Mouse (Mus musculus) small intestine, adult 2 months (tissue): ENCODE measurements around the gene Cuta.

Experiments
- CTCF ChIP-seq: fragments of 200-500 bp; IDR thresholded peaks from 2 replicates; pipeline ENCODE4 v1.5.1; 2012; ENCODE audit warnings: low read depth, mild to moderate bottlenecking, control low read depth, inconsistent platforms, low read length, moderate library complexity, mixed read lengths; ENCODE audit not compliant: insufficient replicate concordance, insufficient read length; ENCODE audit errors: extremely low read depth
- POLR2A ChIP-seq: fragments of 200-500 bp; IDR thresholded peaks from 2 replicates; pipeline ENCODE4 v1.6.1; 2012; ENCODE audit warnings: low read depth, mild to moderate bottlenecking, control low read depth, inconsistent platforms, low read length, moderate library complexity

GRCm38 (mm10) chr17:26918343-26918742 is 21.0 kb downstream of the Cuta start:
- no peak for TF ChIP-seq CTCF
- no peak for TF ChIP-seq POLR2A
